Mouse (Mus musculus): ENCODE results near the gene D230025D16Rik.

The D230025D16Rik gene

DNA sequence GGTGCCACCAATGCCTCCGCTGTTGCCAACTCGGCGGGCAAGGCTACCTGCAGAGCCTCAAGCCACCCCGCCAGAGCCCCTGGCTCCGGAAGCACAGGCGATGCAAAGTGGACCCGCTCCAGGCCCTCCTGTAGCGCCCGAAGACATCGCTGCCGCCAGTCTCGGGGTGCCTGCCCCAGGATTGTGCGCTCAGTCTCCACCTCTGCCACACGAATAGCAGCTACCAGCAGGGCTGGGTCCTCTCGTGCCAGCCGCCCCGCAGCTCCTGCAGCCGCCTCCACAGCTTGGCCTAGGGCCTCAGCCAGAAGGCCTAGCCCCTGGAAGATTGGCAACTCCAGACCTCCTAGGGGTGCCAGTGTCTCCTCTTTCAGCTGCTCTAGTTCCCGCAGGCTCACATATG, 68.5 kb downstream of the D230025D16Rik start:
- DNase-seq, result peak; percentile 84 to 94

- DNase-seq, result peak in 1 of 2 experiments; percentile 32
Observed at GRCm38 (mm10) chr8:105294776-105295175, 69.8 kb downstream of the D230025D16Rik start.

DNA sequence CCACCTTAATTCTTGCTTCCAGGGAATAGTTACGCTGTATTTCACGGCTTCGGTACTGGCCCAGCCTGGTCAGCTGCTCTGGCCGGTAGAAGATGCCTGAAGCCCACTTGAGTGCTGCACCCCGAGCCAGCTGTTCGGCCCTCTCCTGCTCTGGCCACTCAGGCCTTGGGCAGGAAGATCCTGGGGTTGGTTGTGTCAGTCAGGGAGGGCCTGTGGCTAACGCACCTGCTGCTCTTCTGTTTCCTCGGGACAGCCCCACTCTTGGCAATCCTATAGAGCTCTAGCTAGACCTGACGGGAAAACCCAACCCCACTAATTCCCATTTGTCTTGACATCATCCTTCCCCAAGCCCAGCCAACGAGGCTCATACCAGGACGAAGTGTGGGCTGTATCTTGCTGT, 70.3 kb downstream of the D230025D16Rik start:
- DNase-seq, result peak in 1 of 2 experiments; percentile 9

- DNase-seq, result peak in 1 of 2 experiments; percentile 19
Observed at GRCm38 (mm10) chr8:105295895-105296573, 71.1 kb downstream of the D230025D16Rik start, which contains the start of gene Exoc3l. Gene Exoc3l, minus strand, starts transcription at chr8:105296101.

- peak; percentile 94 to 95 for DNase-seq
Observed at GRCm38 (mm10) chr8:105297511-105298192, 72.7 kb downstream of the D230025D16Rik start, which contains the start of gene E2f4. Gene E2f4, plus strand, starts transcription at chr8:105297663.

GRCm38 (mm10) chr8:105298351-105299252, 73.7 kb downstream of the D230025D16Rik start:
- DNase-seq, result peak in 1 of 2 experiments; percentile 48

DNA sequence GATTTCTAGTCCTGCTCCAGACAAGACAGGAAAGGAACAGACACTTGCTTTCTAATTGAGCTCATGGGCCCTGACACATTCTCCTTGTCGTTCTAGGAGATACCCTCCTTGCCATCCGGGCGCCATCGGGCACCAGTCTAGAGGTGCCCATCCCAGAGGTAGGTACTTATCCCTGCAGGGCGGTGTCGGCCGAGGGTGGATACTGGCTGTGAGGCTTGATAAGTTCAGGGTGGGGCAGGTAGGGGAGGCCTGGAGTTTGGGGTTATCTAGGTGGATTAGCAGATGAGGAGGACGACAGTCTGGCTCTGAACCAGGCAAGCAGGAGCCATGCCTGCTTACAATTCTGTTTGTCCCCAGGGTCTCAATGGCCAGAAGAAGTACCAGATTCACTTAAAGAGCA, 75.0 kb downstream of the D230025D16Rik start:
- peak in 1 of 2 experiments; percentile 9 for DNase-seq

All from cerebellum, postnatal 10 days (tissue).